Mouse (Mus musculus) cerebellum, postnatal 10 days (tissue): ENCODE measurements at regions not wholly inside any gene's neighbourhood (a gene's known extent, or its start where the extent isn't known, plus 50 kb on each side); places are given as distances from the start of the nearest gene placed in this dataset.
"Not testable (repeated sequence)": the region's sequence is repeated elsewhere in the genome, so short reads cannot be mapped to it uniquely, and the experiment has no call there.

ENCODE experiments used
- DNase-seq, 2 experiments: peaks; one replicate each; pipeline ENCODE4 v3.0.0; 2021; ENCODE audit warnings: mixed read lengths in 2 of 2

GRCm38 (mm10) chr1:165014328-165014727, 79.0 kb upstream of the Xcl1 start:
- DNase-seq: no peak

DNA sequence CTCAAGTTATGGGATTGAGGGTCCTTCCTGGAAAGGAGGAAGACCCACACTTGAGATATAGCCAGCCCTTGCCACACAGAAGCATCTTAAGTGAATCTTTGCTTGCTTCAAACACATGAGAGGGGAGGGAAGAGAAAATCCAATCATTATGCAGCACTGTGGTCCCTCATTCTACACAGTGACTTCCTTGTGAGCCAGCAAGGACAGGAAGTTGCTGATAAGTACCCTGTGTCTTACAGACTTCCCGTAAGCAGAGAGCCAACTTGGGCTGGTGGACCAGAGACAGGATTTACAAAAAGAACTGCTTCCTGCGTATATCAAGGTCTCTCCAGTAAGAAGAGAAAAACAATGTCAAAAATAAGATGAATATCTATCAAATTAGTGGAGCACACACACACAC, 78.1 kb upstream of the Xcl1 start:
- DNase-seq: no peak

GRCm38 (mm10) chr1:165012376-165012775, 77.0 kb upstream of the Xcl1 start:
- DNase-seq: peak; percentile 71 to 75

DNA sequence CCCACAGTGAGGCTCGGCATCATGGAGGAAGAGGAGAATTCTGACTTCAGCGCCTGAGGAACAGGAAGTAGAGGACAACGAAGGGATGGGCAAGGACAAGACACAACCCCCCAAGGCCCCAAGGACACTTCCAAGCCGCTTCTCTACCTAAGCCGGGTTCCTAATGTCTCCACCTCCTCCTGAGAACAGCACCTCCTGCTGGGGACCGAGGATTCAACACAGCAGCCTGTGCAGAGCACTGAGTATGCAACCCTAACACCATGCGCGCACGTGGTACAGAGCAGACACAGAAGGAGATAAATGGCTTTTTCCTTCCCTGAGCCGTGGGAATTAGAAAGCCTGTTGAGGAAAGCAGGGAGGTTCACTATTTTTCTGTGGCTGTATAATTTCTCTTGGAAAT, 64.2 kb upstream of the Xcl1 start:
- peak; percentile 31 to 38 for DNase-seq

- DNase-seq: no peak
These were observed 63.3 kb upstream of the Xcl1 start for GRCm38 (mm10) chr1:164998621-164999020.

GRCm38 (mm10) chr1:164997660-164998059, 62.3 kb upstream of the Xcl1 start:
- DNase-seq: peak in 1 of 2 experiments; percentile 35

- DNase-seq: no peak
These were observed 58.9 kb upstream of the Xcl1 start for GRCm38 (mm10) chr1:164994247-164994660.

DNA sequence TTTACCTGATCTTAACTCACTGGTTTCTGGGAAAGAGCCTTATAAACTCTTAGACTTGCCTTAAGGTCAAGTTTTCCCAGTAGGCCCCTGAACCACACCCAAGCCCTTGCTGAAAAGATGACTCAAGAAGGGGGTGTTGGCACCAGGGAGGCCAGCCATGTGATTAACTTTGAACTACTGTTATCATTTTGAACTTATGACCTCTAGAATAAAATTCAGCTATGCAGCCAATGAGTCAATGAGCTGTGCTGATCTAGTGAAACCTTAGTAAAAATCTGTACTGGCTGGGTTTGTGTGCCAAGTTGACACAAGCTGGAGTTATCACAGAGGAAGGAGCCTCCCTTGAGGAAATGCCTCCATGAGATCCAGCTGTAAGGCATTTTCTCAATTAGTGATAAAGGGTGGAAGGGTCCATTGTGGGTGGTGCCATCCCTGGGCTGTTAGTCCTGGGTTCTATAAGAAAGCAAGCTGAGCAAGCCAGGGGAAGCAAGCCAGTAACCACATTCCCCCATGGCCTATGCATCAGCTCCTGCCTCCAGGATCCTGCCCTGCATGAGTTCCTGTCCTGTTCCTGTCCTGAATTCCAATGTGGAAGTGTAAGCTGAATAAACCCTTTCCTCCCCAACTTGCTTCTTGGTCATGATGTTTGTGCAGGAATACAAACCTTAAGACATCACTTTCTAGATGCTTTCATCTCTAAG, 58.0 kb upstream of the Xcl1 start:
- DNase-seq: not testable (repeated sequence)

- peak; percentile 43 to 62 for DNase-seq
These were observed 53.7 kb upstream of the Xcl1 start for GRCm38 (mm10) chr1:164988982-164989381.

GRCm38 (mm10) chr1:164988191-164988590, 52.9 kb upstream of the Xcl1 start:
- peak; percentile 15 to 26 for DNase-seq

DNA sequence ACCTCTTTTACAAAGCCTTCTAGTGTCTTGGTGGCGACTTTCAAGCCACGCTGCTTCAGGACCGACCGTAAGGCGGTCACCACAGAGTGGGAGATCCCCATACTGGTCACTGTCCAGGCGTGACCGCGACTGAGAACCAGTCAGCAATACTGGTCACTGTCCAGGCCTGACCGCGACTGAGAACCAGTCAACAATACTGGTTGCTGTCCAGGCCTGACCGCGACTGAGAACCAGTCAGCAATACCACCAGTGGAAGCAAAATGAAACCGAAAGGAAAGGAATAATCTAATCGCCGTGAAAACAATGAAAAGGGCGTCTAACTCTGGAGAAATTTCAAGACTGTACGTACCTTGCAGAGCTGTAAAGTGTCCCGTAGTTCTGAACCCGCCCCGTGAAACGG, 50.2 kb upstream of the Xcl1 start:
- DNase-seq: not testable (repeated sequence)
